Mouse (Mus musculus): ENCODE measurements around the gene Arhgdig. TPM values are rescaled to one million over a fixed set of nuclear protein-coding genes. Genes with fewer than 3 reads are reported as not detected.

The Arhgdig gene
- polyA plus RNA-seq, 1 experiment from 2014 or later: 181 TPM

- Histone ChIP-seq H3K36me3 (replicated peaks; ENCODE audit: control insufficient read depth, insufficient read depth) (no peaks in the 10 kb centered on the region), H3K27me3 (ENCODE audit: control insufficient read depth, insufficient read depth, low read length) (no peaks in the 10 kb centered on the region), H3K4me1 (replicated peaks; ENCODE audit: control insufficient read depth, insufficient read depth, low read length) (peaks cover 10% of the 10 kb centered on the region; the same call in 1 of the 2 replicates), H3K27ac (no peak overlapping the region), H3K4me3 (replicated peaks; ENCODE audit: low read length) (no peak overlapping the region), H3K9me3 (ENCODE audit: control insufficient read depth, low read length) (no peaks in the 10 kb centered on the region), H3K4me2 (replicated peaks) (no peak overlapping the region), H3K9ac (no peak overlapping the region)
- WGBS: 87% methylated on average over 6 of the region's 6 CpGs
- ATAC-seq (ENCODE audit: low FRiP score): no peak
- DNase-seq (ENCODE audit: low spot score): no peak
Measured at GRCm38 (mm10) chr17:26240120-26240790, 32.7 kb upstream of the Arhgdig start.

- Histone ChIP-seq H3K4me3 (replicated peaks; ENCODE audit: low read length) (no peak overlapping the region), H3K4me2 (replicated peaks) (no peak overlapping the region), H3K9me3 (ENCODE audit: control insufficient read depth, low read length) (no peaks in the 10 kb centered on the region), H3K27ac (no peak overlapping the region), H3K27me3 (ENCODE audit: control insufficient read depth, insufficient read depth, low read length) (no peaks in the 10 kb centered on the region), H3K9ac (no peak overlapping the region), H3K36me3 (replicated peaks; ENCODE audit: control insufficient read depth, insufficient read depth) (no peaks in the 10 kb centered on the region), H3K4me1 (replicated peaks; ENCODE audit: control insufficient read depth, insufficient read depth, low read length) (peaks cover 10% of the 10 kb centered on the region; the same call in 1 of the 2 replicates)
- no peak for DNase-seq (ENCODE audit: low spot score)
- 71% methylated on average over 2 of the region's 2 CpGs for WGBS
- ATAC-seq (ENCODE audit: low FRiP score): no peak
Measured at GRCm38 (mm10) chr17:26239551-26239950, 32.0 kb upstream of the Arhgdig start.

- H3K27ac ChIP-seq: no peak overlapping the region
- no peaks in the 10 kb centered on the region for H3K36me3 ChIP-seq (replicated peaks; ENCODE audit: control insufficient read depth, insufficient read depth)
- no peak overlapping the region for H3K4me2 ChIP-seq (replicated peaks)
- H3K4me3 ChIP-seq (replicated peaks; ENCODE audit: low read length): no peak overlapping the region
- no peaks in the 10 kb centered on the region for H3K9me3 ChIP-seq (ENCODE audit: control insufficient read depth, low read length)
- H3K9ac ChIP-seq: no peak overlapping the region
- no peak for DNase-seq (ENCODE audit: low spot score)
- no peak for ATAC-seq (ENCODE audit: low FRiP score)
- WGBS: 91% methylated on average over 10 of the region's 10 CpGs
- H3K4me1 ChIP-seq (replicated peaks; ENCODE audit: control insufficient read depth, insufficient read depth, low read length): peaks cover 4% of the 10 kb centered on the region; the same call in 1 of the 2 replicates
- no peaks in the 10 kb centered on the region for H3K27me3 ChIP-seq (ENCODE audit: control insufficient read depth, insufficient read depth, low read length)
Measured at GRCm38 (mm10) chr17:26237667-26238066, 30.1 kb upstream of the Arhgdig start.

- H3K36me3 ChIP-seq (replicated peaks; ENCODE audit: control insufficient read depth, insufficient read depth): no peaks in the 10 kb centered on the region
- no peak overlapping the region for H3K4me2 ChIP-seq (replicated peaks)
- ATAC-seq (ENCODE audit: low FRiP score) (no peak), DNase-seq (ENCODE audit: low spot score) (no peak)
- H3K4me3 ChIP-seq (replicated peaks; ENCODE audit: low read length): no peak overlapping the region
- H3K27me3 ChIP-seq (ENCODE audit: control insufficient read depth, insufficient read depth, low read length): no peaks in the 10 kb centered on the region
- H3K9me3 ChIP-seq (ENCODE audit: control insufficient read depth, low read length): no peaks in the 10 kb centered on the region
- no peak overlapping the region for H3K9ac ChIP-seq
- H3K4me1 ChIP-seq (replicated peaks; ENCODE audit: control insufficient read depth, insufficient read depth, low read length): no peaks in the 10 kb centered on the region
- WGBS: 66% methylated on average over 13 of the region's 13 CpGs
- H3K27ac ChIP-seq: 0 out of 2 replicates have a peak overlapping the region, but pooled peaks have one; percentile 11
Measured at GRCm38 (mm10) chr17:26235077-26235815, 27.7 kb upstream of the Arhgdig start.

- H3K4me2 ChIP-seq (replicated peaks): no peak overlapping the region
- 89% methylated on average over 8 of the region's 8 CpGs for WGBS
- no peak for ATAC-seq (ENCODE audit: low FRiP score)
Measured at GRCm38 (mm10) chr17:26234386-26234785, 26.8 kb upstream of the Arhgdig start.

GRCm38 (mm10) chr17:26232863-26233262 is 25.3 kb upstream of the Arhgdig start:
- Histone ChIP-seq H3K4me3 (replicated peaks; ENCODE audit: low read length) (no peak overlapping the region), H3K9ac (no peak overlapping the region), H3K9me3 (ENCODE audit: control insufficient read depth, low read length) (no peaks in the 10 kb centered on the region), H3K4me1 (replicated peaks; ENCODE audit: control insufficient read depth, insufficient read depth, low read length) (no peaks in the 10 kb centered on the region), H3K4me2 (replicated peaks) (no peak overlapping the region), H3K27ac (no peak overlapping the region), H3K27me3 (ENCODE audit: control insufficient read depth, insufficient read depth, low read length) (no peaks in the 10 kb centered on the region), H3K36me3 (replicated peaks; ENCODE audit: control insufficient read depth, insufficient read depth) (no peaks in the 10 kb centered on the region)
- DNase-seq (ENCODE audit: low spot score): no peak
- 75% methylated on average over 8 of the region's 8 CpGs for WGBS
- ATAC-seq (ENCODE audit: low FRiP score): no peak

More at GRCm38 (mm10) chr17:26234386-26234785, 26.8 kb upstream of the Arhgdig start:
- no peak overlapping the region for H3K4me3 ChIP-seq (replicated peaks; ENCODE audit: low read length)
- no peaks in the 10 kb centered on the region for H3K9me3 ChIP-seq (ENCODE audit: control insufficient read depth, low read length)
- DNase-seq (ENCODE audit: low spot score): no peak
- H3K27me3 ChIP-seq (ENCODE audit: control insufficient read depth, insufficient read depth, low read length): no peaks in the 10 kb centered on the region
- H3K36me3 ChIP-seq (replicated peaks; ENCODE audit: control insufficient read depth, insufficient read depth): no peaks in the 10 kb centered on the region
- no peak overlapping the region for H3K27ac ChIP-seq
- no peaks in the 10 kb centered on the region for H3K4me1 ChIP-seq (replicated peaks; ENCODE audit: control insufficient read depth, insufficient read depth, low read length)
- H3K9ac ChIP-seq: no peak overlapping the region

GRCm38 (mm10) chr17:26231156-26231555 is 23.6 kb upstream of the Arhgdig start:
- DNase-seq (ENCODE audit: low spot score) (no peak), ATAC-seq (ENCODE audit: low FRiP score) (no peak)
- Histone ChIP-seq H3K9me3 (ENCODE audit: control insufficient read depth, low read length) (no peaks in the 10 kb centered on the region), H3K4me2 (replicated peaks) (no peak overlapping the region), H3K27ac (no peak overlapping the region), H3K36me3 (replicated peaks; ENCODE audit: control insufficient read depth, insufficient read depth) (no peaks in the 10 kb centered on the region), H3K27me3 (ENCODE audit: control insufficient read depth, insufficient read depth, low read length) (no peaks in the 10 kb centered on the region), H3K4me1 (replicated peaks; ENCODE audit: control insufficient read depth, insufficient read depth, low read length) (no peaks in the 10 kb centered on the region), H3K4me3 (replicated peaks; ENCODE audit: low read length) (no peak overlapping the region), H3K9ac (no peak overlapping the region)
- WGBS: 85% methylated on average over 5 of the region's 5 CpGs

GRCm38 (mm10) chr17:26229776-26230175 is 22.2 kb upstream of the Arhgdig start:
- Histone ChIP-seq H3K4me1 (replicated peaks; ENCODE audit: control insufficient read depth, insufficient read depth, low read length) (no peaks in the 10 kb centered on the region), H3K27me3 (ENCODE audit: control insufficient read depth, insufficient read depth, low read length) (no peaks in the 10 kb centered on the region), H3K4me3 (replicated peaks; ENCODE audit: low read length) (no peak overlapping the region), H3K36me3 (replicated peaks; ENCODE audit: control insufficient read depth, insufficient read depth) (no peaks in the 10 kb centered on the region), H3K9ac (no peak overlapping the region), H3K9me3 (ENCODE audit: control insufficient read depth, low read length) (no peaks in the 10 kb centered on the region), H3K27ac (no peak overlapping the region), H3K4me2 (replicated peaks) (no peak overlapping the region)
- ATAC-seq (ENCODE audit: low FRiP score) (no peak), DNase-seq (ENCODE audit: low spot score) (no peak)
- 93% methylated on average over 5 of the region's 5 CpGs for WGBS

- H3K9ac ChIP-seq: no peak overlapping the region
- H3K4me2 ChIP-seq (replicated peaks): no peak overlapping the region
- no peak overlapping the region for H3K27ac ChIP-seq
- H3K4me1 ChIP-seq (replicated peaks; ENCODE audit: control insufficient read depth, insufficient read depth, low read length): no peaks in the 10 kb centered on the region
- H3K4me3 ChIP-seq (replicated peaks; ENCODE audit: low read length): no peak overlapping the region
- no peak for ATAC-seq (ENCODE audit: low FRiP score)
- H3K9me3 ChIP-seq (ENCODE audit: control insufficient read depth, low read length): no peaks in the 10 kb centered on the region
- no peaks in the 10 kb centered on the region; the same call in 1 of the 2 replicates for H3K36me3 ChIP-seq (replicated peaks; ENCODE audit: control insufficient read depth, insufficient read depth)
- DNase-seq (ENCODE audit: low spot score): no peak
- no peaks in the 10 kb centered on the region for H3K27me3 ChIP-seq (ENCODE audit: control insufficient read depth, insufficient read depth, low read length)
- WGBS: 87% methylated on average over 12 of the region's 12 CpGs
Measured at GRCm38 (mm10) chr17:26225150-26225549, 17.6 kb upstream of the Arhgdig start.

Data from hindbrain, embryonic 14.5 days (tissue).